Mouse (Mus musculus) kidney, postnatal 0 days (tissue): Measurements from ENCODE around the gene Fars2. TPM values are rescaled to one million over a fixed set of nuclear protein-coding genes. Genes with fewer than 3 reads are reported as not detected.
A peak's percentile ranks its signal among the peaks of the same experiment; 100 is the strongest.

Experiments used
- ATAC-seq: fragments of 200-750 bp; cut with Nextera tagmentation; replicated peaks from 2 replicates; pipeline ENCODE4 v1.8.0; 2017; ENCODE audit warnings: low read depth, moderate number of reproducible peaks, moderate TSS enrichment, moderate library complexity; ENCODE audit not compliant: low FRiP score
- DNase-seq: peaks from one replicate; pipeline ENCODE4 v3.0.0-alpha.2; 2016; ENCODE audit warnings: low spot score
- H3K27ac ChIP-seq: fragments of 300-500 bp; sonication (generic); 2 replicates; pipeline ENCODE4 v1.5.1; 2014; ENCODE audit warnings: mild to moderate bottlenecking
- H3K27me3 ChIP-seq: fragments of 300-500 bp; sonication (generic); 2 replicates; pipeline ENCODE4 v1.6.1; 2014; ENCODE audit warnings: low read length, mixed read lengths; ENCODE audit not compliant: insufficient read depth
- H3K36me3 ChIP-seq: fragments of 300-500 bp; sonication (generic); 2 replicates; pipeline ENCODE4 v1.6.1; 2014; ENCODE audit warnings: low read length, mixed read lengths; ENCODE audit not compliant: insufficient read depth
- H3K4me1 ChIP-seq: fragments of 300-500 bp; sonication (generic); replicated peaks from 2 replicates; pipeline ENCODE4 v1.6.1; 2014; ENCODE audit warnings: antibody characterized with exemption, low read length, mixed read lengths; ENCODE audit not compliant: insufficient read depth
- H3K4me2 ChIP-seq: fragments of 300-500 bp; sonication (generic); 2 replicates; pipeline ENCODE4 v1.6.1; 2014; ENCODE audit warnings: mild to moderate bottlenecking, low read length, moderate library complexity, mixed read lengths
- H3K4me3 ChIP-seq: fragments of 300-500 bp; sonication (generic); replicated peaks from 2 replicates; pipeline ENCODE4 v1.5.1; 2014; ENCODE audit warnings: low read depth, low read length
- H3K9ac ChIP-seq: fragments of 300-500 bp; sonication (generic); 2 replicates; pipeline ENCODE4 v1.6.1; 2014; ENCODE audit warnings: low read depth, low read length
- H3K9me3 ChIP-seq: fragments of 300-500 bp; sonication (generic); replicated peaks from 2 replicates; pipeline ENCODE4 v1.6.1; 2016; ENCODE audit warnings: low read length, inconsistent platforms, mixed read lengths
- CTCF ChIP-seq: IDR thresholded peaks from 2 replicates; pipeline ENCODE4 v1.5.1; 2016; ENCODE audit warnings: antibody characterized with exemption, low read depth, mild to moderate bottlenecking, moderate library complexity
- WGBS: fragments of 180-500 bp; shearing (Covaris S2); extraction: QIAGEN DNeasy Blood & Tissue Kit; methylation state at CpG from one replicate; pipeline ENCODE4 v1.1.7; 2014; 5-methylcytosine and 5-hydroxymethylcytosine counted together
- polyA plus RNA-seq: library from polyadenylated mRNA; unstranded; fragments of >200 nt; fragmentation: Nextera tagmentation; extraction: Ambion mirVana; gene quantifications from 2 replicates; pipeline ENCODE4 v1.2.1, GENCODE M21; 2015

Gene Fars2
- polyA plus RNA-seq, 1 experiment from 2014 or later, result 54.7 TPM

DNA sequence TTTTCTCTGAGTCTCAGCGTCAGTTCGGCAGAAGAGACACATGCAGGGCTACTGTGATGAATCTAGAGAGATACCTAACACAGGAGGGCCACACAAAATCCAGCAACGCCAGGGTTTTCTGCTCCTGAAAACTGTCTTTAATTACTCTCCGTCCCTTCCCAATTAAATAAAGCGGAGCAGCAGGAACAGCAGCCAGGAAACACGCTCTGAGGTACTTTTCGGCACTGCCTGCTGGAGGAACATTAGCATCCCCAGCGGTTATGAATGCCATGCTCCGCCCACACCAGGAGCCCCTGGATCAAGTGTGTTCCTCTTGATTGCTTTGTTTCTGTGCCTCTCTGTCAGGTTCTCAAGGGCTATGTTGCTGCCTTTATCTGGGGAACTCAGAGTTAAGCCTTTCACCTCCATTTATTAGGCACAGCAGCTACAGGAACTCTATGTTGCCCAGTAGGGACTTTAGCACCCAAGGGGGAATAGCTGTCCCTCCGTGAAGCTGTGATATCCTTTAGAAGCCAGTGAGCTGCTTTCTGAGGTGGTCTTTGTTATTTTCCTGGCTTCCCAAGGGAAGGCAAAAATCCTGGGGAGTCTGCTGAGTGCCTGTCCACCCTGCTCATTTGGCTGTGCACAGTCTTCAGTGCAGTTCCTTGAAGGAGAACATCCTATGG lies 465.3 kb downstream of the Fars2 start:
- Histone ChIP-seq H3K27ac (no peak overlapping the region), H3K27me3 (no peaks in the 10 kb centered on the region; the same call in 1 of the 2 replicates), H3K9me3 (no peaks in the 10 kb centered on the region), H3K9ac (no peak overlapping the region), H3K4me3 (no peak overlapping the region), H3K4me2 (no peak overlapping the region), H3K4me1 (peaks cover 7% of the 10 kb centered on the region; the same call in 1 of the 2 replicates), H3K36me3 (no peaks in the 10 kb centered on the region)
- TF ChIP-seq CTCF, result no peak
- 11% methylated on average over 10 of the region's 10 CpGs for WGBS
- ATAC-seq, result no peak
- DNase-seq, result peak; percentile 49

DNA sequence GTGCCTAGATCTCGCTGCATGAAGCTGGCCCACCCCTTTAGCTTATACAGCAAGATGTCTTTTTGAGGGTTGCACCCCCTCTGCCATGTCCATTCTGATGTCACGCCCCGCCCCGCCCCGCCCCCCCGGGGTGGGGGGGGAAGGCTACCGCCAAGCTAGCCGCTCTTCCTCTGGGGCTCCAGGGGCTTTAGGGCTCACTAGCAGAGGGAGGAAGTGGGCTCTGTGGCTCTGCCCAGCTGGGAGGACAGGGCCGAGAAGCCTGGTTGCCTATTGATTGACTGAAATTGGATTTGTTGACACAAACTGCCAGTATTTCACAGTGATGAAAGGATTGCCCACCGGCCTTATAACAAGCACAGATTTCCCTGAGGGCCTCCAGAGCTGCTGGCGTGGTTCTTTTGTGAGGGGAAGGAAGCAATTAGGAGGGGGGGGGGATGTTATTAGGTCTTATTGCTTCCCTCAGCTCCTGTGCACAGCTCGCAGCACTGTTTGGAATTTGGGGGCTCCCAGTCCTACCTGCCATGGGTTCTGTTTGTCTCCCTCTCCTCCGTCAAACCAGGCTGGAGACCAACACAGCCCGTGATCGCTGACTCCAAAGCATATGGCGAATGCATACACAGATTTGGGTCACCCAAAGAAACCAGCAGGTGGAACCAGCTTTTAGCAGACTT lies 466.4 kb downstream of the Fars2 start:
- H3K4me1 ChIP-seq, result no peaks in the 10 kb centered on the region
- no peak for DNase-seq
- no peak overlapping the region for H3K9ac ChIP-seq
- 28% methylated on average over 16 of the region's 16 CpGs for WGBS
- no peak overlapping the region for H3K4me3 ChIP-seq
- no peaks in the 10 kb centered on the region for H3K36me3 ChIP-seq
- no peaks in the 10 kb centered on the region; the same call in 1 of the 2 replicates for H3K27me3 ChIP-seq
- ATAC-seq, result no peak
- no peak for TF ChIP-seq CTCF
- no peaks in the 10 kb centered on the region for H3K9me3 ChIP-seq
- no peak overlapping the region for H3K27ac ChIP-seq
- no peak overlapping the region for H3K4me2 ChIP-seq

DNA sequence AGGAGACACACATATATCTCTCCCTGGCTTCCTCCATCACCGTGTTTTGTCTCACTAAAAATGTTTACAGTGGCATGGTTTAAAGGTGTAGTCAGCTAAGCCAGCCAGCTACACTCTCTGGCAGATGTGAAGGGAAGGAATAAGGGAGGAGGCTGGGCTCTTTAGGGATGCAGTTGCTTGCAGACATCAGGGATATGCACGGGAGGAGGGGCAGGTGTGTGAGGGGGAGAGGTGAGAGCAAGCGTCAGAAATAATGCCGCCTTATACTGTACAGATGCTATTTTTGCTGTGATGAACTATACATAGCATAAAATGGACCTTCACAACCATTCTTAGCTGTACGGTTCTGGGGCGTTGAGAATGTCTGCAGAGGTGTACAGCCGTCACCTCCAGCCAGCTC lies 467.0 kb downstream of the Fars2 start:
- Histone ChIP-seq H3K36me3 (no peaks in the 10 kb centered on the region), H3K4me2 (no peak overlapping the region), H3K27me3 (no peaks in the 10 kb centered on the region; the same call in 1 of the 2 replicates), H3K9me3 (no peaks in the 10 kb centered on the region), H3K4me1 (no peaks in the 10 kb centered on the region), H3K9ac (no peak overlapping the region), H3K27ac (no peak overlapping the region), H3K4me3 (no peak overlapping the region)
- no peak for TF ChIP-seq CTCF
- DNase-seq (no peak), ATAC-seq (no peak)
- 65% methylated on average over 7 of the region's 7 CpGs for WGBS

DNA sequence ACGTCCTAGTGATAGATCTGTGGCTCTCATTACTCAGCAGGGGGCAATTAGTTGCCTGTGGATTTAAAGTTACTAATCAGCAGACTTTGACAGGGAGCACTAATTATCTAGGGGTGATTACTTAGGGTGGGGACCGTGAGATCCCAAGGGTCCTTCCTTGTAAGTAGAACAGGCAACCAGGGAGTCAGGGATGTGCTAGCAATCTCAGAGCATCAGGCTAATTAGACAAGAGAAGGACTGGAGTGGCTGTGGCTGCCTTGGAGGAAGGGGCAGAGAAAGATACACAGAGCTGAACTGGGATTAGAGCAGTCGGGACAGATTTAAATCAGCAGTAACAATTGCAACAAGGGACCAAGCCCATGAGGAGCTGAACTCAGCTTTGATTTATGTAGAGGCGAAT lies 471.9 kb downstream of the Fars2 start:
- TF ChIP-seq CTCF, result no peak
- Histone ChIP-seq H3K27me3 (no peaks in the 10 kb centered on the region), H3K9ac (no peak overlapping the region), H3K9me3 (no peaks in the 10 kb centered on the region), H3K27ac (no peak overlapping the region), H3K4me3 (no peak overlapping the region), H3K4me1 (no peaks in the 10 kb centered on the region), H3K36me3 (no peaks in the 10 kb centered on the region), H3K4me2 (no peak overlapping the region)
- WGBS, result 36% methylated on average over 4 of the region's 4 CpGs
- ATAC-seq, result no peak
- no peak for DNase-seq

DNA sequence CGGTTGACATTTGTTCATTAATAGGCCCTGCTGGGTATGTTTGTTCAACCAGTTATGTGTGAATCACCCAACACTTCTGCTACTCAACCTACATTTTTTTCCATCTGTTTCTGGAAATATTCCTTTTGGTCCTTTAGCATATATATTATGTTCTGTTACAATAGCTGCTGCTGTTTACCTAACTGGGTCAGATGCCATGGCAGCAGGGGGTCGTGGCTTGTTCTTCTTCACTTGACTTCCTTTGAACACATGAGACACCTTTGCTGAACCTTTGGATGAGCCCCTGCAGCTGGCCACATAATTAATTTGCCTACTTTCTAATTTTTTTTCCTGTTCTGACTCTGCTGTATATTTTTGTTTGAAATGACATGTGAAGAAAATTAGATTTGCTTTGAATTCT lies 475.1 kb downstream of the Fars2 start:
- TF ChIP-seq CTCF, result no peak
- WGBS, result 59% methylated on average over 2 of the region's 2 CpGs
- no peak overlapping the region for H3K4me3 ChIP-seq

DNA sequence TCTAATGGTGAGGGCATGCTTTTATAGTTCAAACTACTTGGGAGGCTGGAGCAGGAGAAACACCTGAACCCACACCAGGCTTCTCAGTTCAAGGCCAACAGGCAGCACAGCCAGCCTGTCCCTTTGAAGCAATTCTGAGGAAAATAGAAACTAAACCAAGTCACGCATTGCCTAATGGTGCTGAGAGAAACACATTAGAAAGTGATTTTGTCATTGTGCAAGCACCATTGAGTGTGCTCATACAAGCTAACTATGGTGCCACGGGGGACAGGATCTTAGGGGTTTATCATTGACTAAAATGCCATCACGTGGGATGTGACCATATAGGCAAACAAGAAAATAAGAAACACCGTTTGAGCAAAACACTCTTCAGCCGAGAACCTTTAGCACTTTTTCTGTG lies 489.5 kb downstream of the Fars2 start:
- no peak overlapping the region for H3K4me3 ChIP-seq
- no peak overlapping the region for H3K4me2 ChIP-seq
- H3K4me1 ChIP-seq, result no peaks in the 10 kb centered on the region
- no peak for DNase-seq
- H3K9me3 ChIP-seq, result no peaks in the 10 kb centered on the region
- no peaks in the 10 kb centered on the region for H3K27me3 ChIP-seq
- no peak overlapping the region for H3K9ac ChIP-seq
- TF ChIP-seq CTCF, result no peak
- H3K27ac ChIP-seq, result no peak overlapping the region
- no peaks in the 10 kb centered on the region for H3K36me3 ChIP-seq
- 75% methylated on average over 5 of the region's 5 CpGs for WGBS
- ATAC-seq, result no peak

More for the DNA sequence above, 475.1 kb downstream of the Fars2 start:
- ATAC-seq (no peak), DNase-seq (no peak)
- no peak overlapping the region for H3K4me2 ChIP-seq
- H3K4me1 ChIP-seq, result no peaks in the 10 kb centered on the region
- H3K36me3 ChIP-seq, result no peaks in the 10 kb centered on the region
- H3K9me3 ChIP-seq, result no peaks in the 10 kb centered on the region
- no peaks in the 10 kb centered on the region for H3K27me3 ChIP-seq
- H3K27ac ChIP-seq, result no peak overlapping the region
- no peak overlapping the region for H3K9ac ChIP-seq
